Mouse (Mus musculus) hindbrain, postnatal 0 days (tissue): ENCODE data around the gene Tssk3. TPM values are rescaled to one million over a fixed set of nuclear protein-coding genes. Genes with fewer than 3 reads are reported as not detected.

ENCODE experiments used
- ATAC-seq: fragments of 200-750 bp; cut with Nextera tagmentation; 2 replicates; pipeline ENCODE4 v1.8.0; 2017; ENCODE audit warnings: mild to moderate bottlenecking, moderate TSS enrichment, moderate library complexity
- DNase-seq: peaks from one replicate; pipeline ENCODE4 v3.0.0-alpha.2; 2015; ENCODE audit warnings: low spot score
- H3K27ac ChIP-seq: fragments of 300-500 bp; sonication (generic); 2 replicates; pipeline ENCODE4 v1.5.1; 2014; ENCODE audit warnings: mild to moderate bottlenecking
- H3K27me3 ChIP-seq: fragments of 300-500 bp; sonication (generic); 2 replicates; pipeline ENCODE4 v1.6.1; 2014; ENCODE audit warnings: low read length, mixed read lengths; ENCODE audit not compliant: insufficient read depth
- H3K36me3 ChIP-seq: fragments of 300-500 bp; sonication (generic); 2 replicates; pipeline ENCODE4 v1.6.1; 2014; ENCODE audit warnings: low read length, mixed read lengths; ENCODE audit not compliant: insufficient read depth
- H3K4me1 ChIP-seq: fragments of 300-500 bp; sonication (generic); 2 replicates; pipeline ENCODE4 v1.6.1; 2014; ENCODE audit warnings: antibody characterized with exemption, low read length, mixed read lengths; ENCODE audit not compliant: insufficient read depth
- H3K4me2 ChIP-seq: fragments of 300-500 bp; sonication (generic); 2 replicates; pipeline ENCODE4 v1.6.1; 2014; ENCODE audit warnings: low read depth, mild to moderate bottlenecking, low read length, moderate library complexity, mixed read lengths
- H3K4me3 ChIP-seq: fragments of 300-500 bp; sonication (generic); 2 replicates; pipeline ENCODE4 v1.5.1; 2014; ENCODE audit warnings: low read length
- H3K9ac ChIP-seq: fragments of 300-500 bp; sonication (generic); replicated peaks from 2 replicates; pipeline ENCODE4 v1.6.1; 2014; ENCODE audit warnings: mild to moderate bottlenecking, low read length, moderate library complexity, mixed read lengths
- H3K9me3 ChIP-seq: fragments of 300-500 bp; sonication (generic); 2 replicates; pipeline ENCODE4 v1.6.1; 2016; ENCODE audit warnings: low read length, mixed read lengths
- CTCF ChIP-seq: IDR thresholded peaks from 2 replicates; pipeline ENCODE4 v1.5.1; 2016; ENCODE audit warnings: antibody characterized with exemption, control low read depth, low read depth
- WGBS: fragments of 180-500 bp; shearing (Covaris S2); extraction: QIAGEN DNeasy Blood & Tissue Kit; methylation state at CpG from one replicate; pipeline ENCODE4 v1.1.7; 2014; 5-methylcytosine and 5-hydroxymethylcytosine counted together
- polyA plus RNA-seq: library from polyadenylated mRNA; unstranded; fragments of >200 nt; fragmentation: Nextera tagmentation; extraction: Ambion mirVana; gene quantifications from 2 replicates; pipeline ENCODE4 v1.2.1, GENCODE M21; 2015
- total RNA-seq: library from RNA; depleted of rRNA; stranded (reverse); fragments of >200 nt; gene quantifications from 2 replicates; pipeline ENCODE4 v1.2.3, GENCODE M21; 2014

Tssk3 gene
- total and polyA plus RNA-seq, 2 experiments from 2014 or later = 1.3 TPM; not detected in 1

GRCm38 (mm10) chr4:129481090-129481489 is 9.7 kb downstream of the Tssk3 start:
- H3K27me3 ChIP-seq = no peaks in the 10 kb centered on the region
- H3K4me3 ChIP-seq = no peak overlapping the region
- H3K9me3 ChIP-seq = no peaks in the 10 kb centered on the region
- no peak for ATAC-seq
- TF ChIP-seq CTCF = no peak
- WGBS = 95% methylated on average over 1 of the region's 1 CpGs
- H3K36me3 ChIP-seq = peaks cover 40% of the 10 kb centered on the region
- H3K4me2 ChIP-seq = no peak overlapping the region
- no peak overlapping the region for H3K9ac ChIP-seq
- no peaks in the 10 kb centered on the region for H3K4me1 ChIP-seq
- no peak overlapping the region for H3K27ac ChIP-seq
- DNase-seq = no peak

DNA sequence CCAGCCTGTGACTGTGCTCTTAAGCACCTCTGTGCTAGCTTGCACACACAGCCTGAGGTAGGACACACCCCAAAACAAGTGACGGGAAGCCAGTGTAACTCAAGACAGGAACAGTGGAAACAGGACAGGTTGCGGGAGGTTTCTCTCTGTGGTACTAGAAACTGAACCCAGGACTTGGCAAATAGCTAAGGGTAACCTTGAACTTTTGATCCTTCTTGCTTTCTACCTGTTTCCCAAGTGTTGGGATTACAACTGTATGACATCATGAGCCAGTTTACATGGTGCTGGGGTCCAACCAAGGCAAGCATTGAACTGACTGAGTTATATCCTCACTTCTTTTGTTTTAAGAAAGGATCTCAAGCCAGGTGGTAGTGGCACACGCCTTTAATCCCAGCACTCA is 11.0 kb downstream of the Tssk3 start:
- no peak overlapping the region for H3K4me2 ChIP-seq
- no peak overlapping the region for H3K27ac ChIP-seq
- no peaks in the 10 kb centered on the region for H3K4me1 ChIP-seq
- 94% methylated on average over 3 of the region's 3 CpGs for WGBS
- H3K9me3 ChIP-seq = no peaks in the 10 kb centered on the region
- no peak for TF ChIP-seq CTCF
- ATAC-seq (no peak), DNase-seq (no peak)
- no peak overlapping the region for H3K9ac ChIP-seq
- H3K4me3 ChIP-seq = no peak overlapping the region
- H3K27me3 ChIP-seq = no peaks in the 10 kb centered on the region
- H3K36me3 ChIP-seq = peaks cover 39% of the 10 kb centered on the region

DNA sequence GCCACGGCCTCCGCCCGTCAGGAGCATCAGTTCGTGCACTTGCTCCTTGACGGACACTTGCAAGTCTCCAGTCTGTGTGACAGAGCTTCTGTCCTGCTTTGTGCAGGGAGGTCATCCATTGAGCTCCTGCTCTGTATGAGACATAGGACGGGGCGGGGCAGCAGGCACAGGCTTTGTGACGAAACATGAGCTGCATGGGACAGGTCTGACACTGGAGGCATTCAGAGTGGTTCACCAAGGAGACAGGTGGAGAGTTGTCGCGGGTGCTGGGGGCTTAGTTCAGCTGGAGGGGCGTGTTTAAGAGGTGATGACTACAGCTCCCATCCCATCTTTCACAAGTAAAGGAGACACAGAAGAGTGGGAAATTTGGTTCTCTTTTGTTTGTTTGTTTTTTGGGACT is 14.8 kb downstream of the Tssk3 start:
- no peaks in the 10 kb centered on the region for H3K27me3 ChIP-seq
- 88% methylated on average over 11 of the region's 11 CpGs for WGBS
- H3K4me2 ChIP-seq = no peak overlapping the region
- H3K9ac ChIP-seq = no peak overlapping the region
- no peak overlapping the region for H3K4me3 ChIP-seq
- no peak for DNase-seq
- peaks cover 50% of the 10 kb centered on the region for H3K36me3 ChIP-seq
- no peak overlapping the region for H3K27ac ChIP-seq
- TF ChIP-seq CTCF = no peak
- no peak for ATAC-seq
- no peaks in the 10 kb centered on the region for H3K4me1 ChIP-seq
- no peaks in the 10 kb centered on the region for H3K9me3 ChIP-seq

DNA sequence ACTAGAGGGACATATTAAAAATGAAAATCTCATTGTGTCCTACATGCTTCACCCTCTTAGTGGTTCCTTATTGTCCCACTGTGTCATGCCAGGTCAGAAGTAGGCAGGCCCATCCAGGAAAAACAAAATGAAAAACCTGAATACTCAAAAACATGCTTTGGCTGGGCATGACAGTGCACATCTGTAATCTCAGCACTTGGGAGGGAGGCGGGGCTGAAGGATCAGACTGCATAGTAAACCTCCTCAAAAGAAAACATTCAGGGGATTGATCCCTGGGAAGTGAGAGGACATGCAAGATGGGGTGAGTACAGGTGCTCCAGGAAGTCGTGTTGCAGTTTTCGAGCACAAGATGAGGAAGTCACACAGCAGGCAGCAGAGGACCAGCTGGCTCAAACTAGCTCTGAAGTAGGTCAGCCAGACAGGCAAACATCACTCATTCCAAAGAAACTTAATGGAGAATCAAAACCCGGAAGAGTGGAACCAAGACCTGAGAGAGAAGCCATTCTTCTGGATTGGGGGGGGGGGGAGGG is 26.5 kb downstream of the Tssk3 start:
- TF ChIP-seq CTCF = no peak
- Histone ChIP-seq H3K4me2 (no peak overlapping the region), H3K36me3 (peaks cover 48% of the 10 kb centered on the region), H3K27ac (no peak overlapping the region), H3K27me3 (no peaks in the 10 kb centered on the region), H3K4me3 (no peak overlapping the region), H3K4me1 (peaks cover 7% of the 10 kb centered on the region; the same call in 1 of the 2 replicates), H3K9me3 (no peaks in the 10 kb centered on the region), H3K9ac (no peak overlapping the region)
- ATAC-seq = no peak
- WGBS = 79% methylated on average over 4 of the region's 4 CpGs
- DNase-seq = no peak

DNA sequence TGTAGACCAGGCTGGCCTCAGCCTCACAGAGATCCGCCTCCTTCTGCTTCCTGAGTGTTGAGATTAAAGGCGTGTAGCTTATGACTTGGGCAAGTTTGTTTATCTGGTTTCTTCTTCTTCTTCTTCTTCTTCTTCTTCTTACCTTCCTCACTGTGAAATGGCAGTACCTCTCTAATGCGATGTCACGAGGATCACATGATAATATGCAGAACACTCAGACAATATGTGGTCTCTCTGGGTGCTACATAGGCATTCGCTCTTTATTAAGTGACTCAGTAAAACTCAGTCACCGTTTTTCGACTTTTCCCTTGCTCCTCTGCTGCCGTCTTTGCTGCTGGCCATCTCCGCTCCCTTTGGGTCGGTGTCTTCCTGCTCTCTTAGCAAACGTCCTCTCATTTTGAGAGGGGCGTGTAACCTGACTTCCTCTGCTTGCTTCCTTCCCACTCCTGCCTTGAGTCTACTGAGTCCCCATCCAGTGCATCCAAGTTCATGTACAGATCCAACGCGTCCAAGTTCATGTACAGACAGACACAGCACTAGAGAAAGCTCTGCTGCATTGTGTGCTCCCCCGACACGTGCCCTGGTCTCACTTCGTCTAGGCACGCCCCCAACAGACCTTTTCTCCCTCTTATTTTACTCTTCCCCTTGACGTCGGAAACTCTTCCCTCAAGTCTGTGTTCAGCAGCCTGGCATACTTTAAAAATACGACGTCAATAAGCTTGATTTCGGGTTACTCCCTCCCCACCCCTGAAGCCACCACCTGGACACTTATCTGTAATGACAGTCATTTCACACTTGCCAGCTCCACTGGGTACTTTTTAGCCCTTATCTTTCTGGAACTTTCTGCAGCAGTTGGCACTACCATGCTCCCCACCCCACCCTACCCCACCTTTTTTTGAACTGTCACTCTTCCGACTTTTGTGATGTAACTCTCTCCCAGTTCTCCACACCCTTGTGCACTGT is 27.4 kb downstream of the Tssk3 start:
- DNase-seq = no peak
- Histone ChIP-seq H3K27me3 (no peaks in the 10 kb centered on the region), H3K4me3 (no peak overlapping the region), H3K4me1 (peaks cover 7% of the 10 kb centered on the region; the same call in 1 of the 2 replicates), H3K36me3 (peaks cover 40% of the 10 kb centered on the region), H3K4me2 (no peak overlapping the region), H3K9ac (no peak overlapping the region), H3K27ac (no peak overlapping the region), H3K9me3 (no peaks in the 10 kb centered on the region)
- no peak for ATAC-seq
- TF ChIP-seq CTCF = no peak
- WGBS = 88% methylated on average over 24 of the region's 24 CpGs

DNA sequence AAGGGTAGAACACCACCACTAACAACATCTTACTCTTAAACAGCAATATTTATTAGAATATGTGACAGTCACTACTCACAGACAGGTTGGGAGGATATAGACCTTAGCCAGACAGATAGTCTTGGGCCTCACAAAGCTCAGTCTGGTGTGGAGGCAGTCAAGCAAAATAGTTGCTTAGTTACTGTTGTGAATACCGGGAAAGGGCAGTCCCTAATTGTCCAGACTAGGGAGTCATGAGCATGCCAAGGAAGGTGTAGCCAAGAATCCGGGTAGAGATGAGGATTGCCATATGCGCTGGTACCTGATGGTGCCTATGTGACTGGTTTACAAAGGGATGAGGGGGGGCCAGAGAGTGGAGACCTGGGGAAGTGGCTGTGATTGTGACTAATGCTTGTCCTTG is 28.7 kb downstream of the Tssk3 start:
- DNase-seq = no peak

More for the DNA sequence above, 28.7 kb downstream of the Tssk3 start:
- TF ChIP-seq CTCF = no peak
- Histone ChIP-seq H3K9ac (peak overlapping the region; percentile 75), H3K4me3 (peak overlapping the region; percentile 87), H3K27me3 (no peaks in the 10 kb centered on the region), H3K36me3 (peaks cover 27% of the 10 kb centered on the region), H3K4me2 (peak overlapping the region; percentile 69), H3K27ac (peak overlapping the region; percentile 76), H3K4me1 (peaks cover 7% of the 10 kb centered on the region; the same call in 1 of the 2 replicates), H3K9me3 (no peaks in the 10 kb centered on the region)
- WGBS = 35% methylated on average over 3 of the region's 3 CpGs
- ATAC-seq = no peak
